Mouse (Mus musculus): Measurements from ENCODE around the gene Mogs.
A peak's percentile ranks its signal among the peaks of the same experiment; 100 is the strongest.
"Not testable (repeated sequence)": the region's sequence is repeated elsewhere in the genome, so short reads cannot be mapped to it uniquely, and the experiment has no call there.

Mogs gene

DNA sequence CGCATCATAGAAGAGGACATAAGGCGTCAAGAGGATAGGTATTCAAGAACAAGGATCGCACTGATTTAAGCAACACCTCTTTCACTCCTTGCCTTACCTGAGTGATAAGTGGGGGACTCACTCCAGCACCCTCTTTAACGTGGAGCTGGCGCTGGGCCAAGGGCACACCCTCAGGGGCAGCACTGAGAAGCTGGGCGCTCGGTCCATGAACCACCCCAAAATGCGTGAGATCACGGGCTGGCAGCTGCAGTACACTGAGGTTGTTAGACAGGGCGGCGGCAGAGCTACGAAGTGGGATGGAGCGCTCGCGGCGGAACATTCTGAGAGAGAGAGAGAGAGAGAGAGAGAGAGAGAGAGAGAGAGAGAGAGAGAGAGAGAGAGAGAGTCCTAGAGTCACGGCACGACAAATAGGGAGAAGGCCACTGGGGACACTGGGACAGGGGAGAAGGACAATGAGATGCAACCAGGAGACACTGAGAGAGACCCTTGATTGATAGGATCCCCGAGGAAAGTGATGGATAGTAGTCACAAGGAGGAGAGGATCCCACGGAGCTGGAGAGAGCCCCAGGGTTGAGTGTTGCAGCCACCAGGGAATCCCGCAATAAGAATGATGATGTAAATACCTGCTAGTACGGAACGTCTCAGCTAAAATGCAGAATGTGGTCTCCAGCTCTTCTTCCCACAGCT, 40.4 kb downstream of the Mogs start:
- DNase-seq: no peak

GRCm38 (mm10) chr6:83156259-83156684, 41.0 kb downstream of the Mogs start, which contains the start of the genes Wdr54 and 1700003E16Rik:
Wdr54 (minus strand) TSS chr6:83156397.
1700003E16Rik (plus strand) TSS chr6:83156404.
- peak; percentile 78 for DNase-seq

GRCm38 (mm10) chr6:83159456-83159855, 44.2 kb downstream of the Mogs start:
- DNase-seq: not testable (repeated sequence)

DNA sequence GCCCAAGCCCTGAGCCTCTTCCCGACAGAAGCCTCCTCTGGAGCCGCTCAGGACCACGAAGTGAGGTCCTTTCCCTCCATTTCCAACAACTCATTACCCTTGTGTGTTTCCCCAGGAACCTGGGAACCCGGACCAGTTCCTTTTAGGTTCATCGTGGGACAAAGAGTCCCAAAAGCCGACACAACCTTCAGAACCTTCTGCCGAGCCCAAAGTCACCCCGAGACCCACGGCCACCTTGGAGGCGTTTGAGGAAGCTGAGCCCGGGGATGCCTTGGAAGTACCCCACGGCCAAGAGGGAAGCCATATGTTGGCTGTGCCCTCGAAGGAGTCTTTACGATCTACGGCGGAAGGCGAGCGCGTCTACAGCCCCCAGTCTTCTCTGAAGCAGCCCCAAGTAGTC, 46.1 kb downstream of the Mogs start:
- DNase-seq: no peak

DNA sequence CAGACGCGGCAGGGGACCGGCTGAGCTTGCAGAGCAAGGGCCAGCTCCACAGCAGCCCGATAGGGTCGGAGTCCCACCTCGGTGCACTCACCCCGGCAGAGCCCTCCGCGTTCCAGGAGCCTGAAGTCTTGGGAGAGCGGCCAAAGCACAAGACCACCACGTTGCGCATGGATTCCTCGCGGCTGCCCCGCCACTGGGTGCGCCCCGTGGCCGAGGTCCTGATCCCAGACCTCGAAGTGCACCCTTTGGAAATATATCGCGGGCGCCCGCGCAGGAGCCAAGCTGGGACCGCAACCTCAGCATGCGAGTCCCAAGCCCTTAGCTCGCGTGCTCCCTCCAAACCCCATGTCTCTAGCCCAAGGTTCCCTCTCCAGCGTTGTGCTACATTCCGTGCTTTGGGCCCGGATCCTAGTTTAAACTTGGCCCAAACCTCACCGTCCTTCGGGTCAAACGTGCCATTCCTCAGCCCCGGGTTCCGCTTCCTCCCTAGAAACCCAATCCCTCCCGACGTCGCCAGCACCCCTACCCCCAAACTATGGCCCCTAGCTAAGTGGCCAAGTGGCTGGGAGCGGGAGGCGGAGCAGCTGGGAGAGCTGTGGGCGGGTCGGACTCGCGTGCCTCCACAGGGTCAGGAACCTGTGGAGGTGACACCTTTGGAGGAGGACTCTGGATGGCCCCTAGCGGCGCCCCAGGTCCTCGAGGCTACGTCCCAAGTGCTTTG, 46.8 kb downstream of the Mogs start:
- DNase-seq: no peak

- no peak for DNase-seq
Observed at GRCm38 (mm10) chr6:83162701-83163100, 47.4 kb downstream of the Mogs start.

DNA sequence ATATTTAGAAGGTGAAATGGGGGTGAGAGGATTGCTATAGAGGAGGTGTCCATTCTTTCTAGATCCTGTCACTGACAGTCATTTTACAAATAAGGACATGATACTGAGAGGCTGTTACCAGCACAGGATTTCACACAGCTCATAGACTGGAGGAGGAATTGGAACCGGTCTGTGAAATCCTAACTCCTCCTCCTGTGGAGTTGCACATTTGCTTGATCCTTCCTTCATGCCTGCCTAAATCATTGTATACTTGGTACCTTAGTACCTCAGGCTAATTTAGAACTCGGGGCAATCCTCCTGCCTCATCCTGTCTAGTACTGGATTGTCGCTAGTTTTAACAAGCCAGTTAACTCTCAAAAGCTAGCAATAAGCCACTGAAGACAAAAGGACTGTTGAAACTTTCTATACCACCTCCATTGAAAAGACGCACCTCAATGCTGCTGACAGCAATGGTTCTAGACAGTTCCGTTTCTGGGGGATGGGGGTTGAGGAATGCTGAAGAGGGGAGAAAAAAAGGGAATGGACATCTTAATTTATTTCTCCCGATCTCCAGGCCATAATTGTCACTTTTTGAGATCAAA, 49.8 kb downstream of the Mogs start:
- no peak for DNase-seq

GRCm38 (mm10) chr6:83165607-83166242, 50.4 kb downstream of the Mogs start, which contains the start of gene Dctn1:
Dctn1 (plus strand) TSS chr6:83165920.
- peak; percentile 93 for DNase-seq

GRCm38 (mm10) chr6:83166243-83166630, 50.9 kb downstream of the Mogs start:
- DNase-seq: no peak

Measured in layer of hippocampus, adult 9-11 months (tissue).